Mouse (Mus musculus) CH12F3 (cell line): ENCODE measurements around the gene Aldh16a1.

Experiments used
- in situ Hi-C: fragments of 300-500 bp; cut with MboI; formaldehyde crosslinking; loops from 2 replicates; pipeline ENCODE4 v1.14.3; 2020; ENCODE audit warnings: low sequenced_read_pairs

Gene Aldh16a1

GRCm38 (mm10) chr7:45094121-45094520 lies 60.3 kb downstream of the Aldh16a1 start:
- in situ Hi-C loops: no loop called here

- in situ Hi-C loops: no loop called here
Measured at GRCm38 (mm10) chr7:45093516-45093905, 60.9 kb downstream of the Aldh16a1 start.

- in situ Hi-C loops: no loop called here
Measured at GRCm38 (mm10) chr7:45092828-45093515, 61.4 kb downstream of the Aldh16a1 start.

- in situ Hi-C loops: no loop called here
Measured at GRCm38 (mm10) chr7:45092048-45092447, 62.3 kb downstream of the Aldh16a1 start, which contains the start of gene Rcn3. TSS of gene Rcn3 (minus strand) at chr7:45092221.

GRCm38 (mm10) chr7:45091001-45091990 lies 63.1 kb downstream of the Aldh16a1 start:
- in situ Hi-C loops: no loop called here
